Mouse (Mus musculus) MEL (cell line): Measurements from ENCODE around the gene Cdk1.

Experiments
- CHD1 ChIP-seq: IDR thresholded peaks from 2 replicates; pipeline ENCODE4 v1.6.1; 2012; ENCODE audit warnings: low read depth, mild to moderate bottlenecking, inconsistent platforms, low read length, improper control_type of control experiment
- CHD2 ChIP-seq: IDR thresholded peaks from 2 replicates; pipeline ENCODE4 v1.6.1; 2011; ENCODE audit warnings: low read length, improper control_type of control experiment
- CTCF ChIP-seq, 3 experiments: IDR thresholded peaks in 2 of 3; conservative IDR thresholded peaks in 1 of 3; 2 replicates each; pipeline ENCODE4 v1.5.1; 2011 to 2012; ENCODE audit warnings: low read length in 3 of 3, low read depth in 2 of 3, mild to moderate bottlenecking in 2 of 3, improper control_type of control experiment in 1 of 3, inconsistent platforms in 1 of 3, mixed read lengths in 1 of 3, moderate library complexity in 1 of 3; ENCODE audit not compliant: control insufficient read depth in 1 of 3, insufficient read depth in 1 of 3, poor library complexity in 1 of 3, severe bottlenecking in 1 of 3
- EP300 ChIP-seq, 2 experiments: IDR thresholded peaks; 2 replicates each; pipeline ENCODE4 v1.6.1; 2011; ENCODE audit warnings: improper control_type of control experiment in 2 of 2, low read length in 2 of 2, low read depth in 1 of 2, mild to moderate bottlenecking in 1 of 2
- GABPA ChIP-seq: IDR thresholded peaks from 2 replicates; pipeline ENCODE4 v1.6.1; 2012; ENCODE audit warnings: low read depth, mild to moderate bottlenecking, inconsistent platforms, low read length, improper control_type of control experiment, moderate library complexity
- GATA1 ChIP-seq: IDR thresholded peaks from 2 replicates; pipeline ENCODE4 v1.6.1; 2011; ENCODE audit warnings: low read depth, low read length, improper control_type of control experiment
- HCFC1 ChIP-seq: IDR thresholded peaks from 2 replicates; pipeline ENCODE4 v1.6.1; 2012; ENCODE audit warnings: low read depth, mild to moderate bottlenecking, inconsistent platforms, low read length, improper control_type of control experiment, moderate library complexity
- MEF2A ChIP-seq: IDR thresholded peaks from 2 replicates; pipeline ENCODE4 v1.6.1; 2014; ENCODE audit warnings: low read depth, mild to moderate bottlenecking, inconsistent platforms, low read length, improper control_type of control experiment; ENCODE audit not compliant: poor library complexity, insufficient replicate concordance, severe bottlenecking; ENCODE audit errors: extremely low read depth
- MYB ChIP-seq: IDR thresholded peaks from 2 replicates; pipeline ENCODE4 v1.6.1; 2011; ENCODE audit warnings: mild to moderate bottlenecking, low read depth, low read length, improper control_type of control experiment
- POLR2A ChIP-seq, 2 experiments: IDR thresholded peaks; 2 replicates each; pipeline ENCODE4 v1.6.1; 2011 to 2012; ENCODE audit warnings: low read length in 2 of 2, mild to moderate bottlenecking in 2 of 2, control low read depth in 1 of 2, improper control_type of control experiment in 1 of 2, low read depth in 1 of 2, moderate library complexity in 1 of 2; ENCODE audit not compliant: control insufficient read depth in 1 of 2, insufficient read depth in 1 of 2, poor library complexity in 1 of 2
- POLR2AphosphoS2 ChIP-seq: IDR thresholded peaks from 2 replicates; pipeline ENCODE4 v1.6.1; 2011; ENCODE audit warnings: low read length, improper control_type of control experiment
- POLR2AphosphoS5 ChIP-seq: IDR thresholded peaks from 2 replicates; pipeline ENCODE4 v1.6.1; 2012; ENCODE audit warnings: low read depth, borderline replicate concordance, mild to moderate bottlenecking, inconsistent platforms, low read length, moderate library complexity, mixed read lengths
- RAD21 ChIP-seq: IDR thresholded peaks from 2 replicates; pipeline ENCODE4 v1.6.1; 2011; ENCODE audit warnings: mild to moderate bottlenecking, low read depth, low read length, improper control_type of control experiment
- ZMIZ1 ChIP-seq: IDR thresholded peaks from 2 replicates; pipeline ENCODE4 v1.6.1; 2012; ENCODE audit warnings: low read depth, mild to moderate bottlenecking, inconsistent platforms, low read length, improper control_type of control experiment, moderate library complexity

- TF ChIP-seq CTCF (IDR thresholded peaks at IDR 0.05 in 2 of 3, conservative IDR thresholded peaks at IDR 0.05 in 1 of 3; ENCODE audit: control insufficient read depth in 1 of 3, insufficient read depth in 1 of 3, low read depth in 2 of 3, low read length in 3 of 3, poor library complexity in 1 of 3, severe bottlenecking in 1 of 3) (no peak), POLR2AphosphoS2 (no peak), MYB (no peak), ZMIZ1 (no peak), CHD2 (no peak), POLR2A (IDR thresholded peaks at IDR 0.05; ENCODE audit: control insufficient read depth in 1 of 2, insufficient read depth in 1 of 2, low read depth in 1 of 2, low read length in 2 of 2, poor library complexity in 1 of 2) (no peak), RAD21 (no peak), EP300 (IDR thresholded peaks at IDR 0.05; ENCODE audit: low read depth in 1 of 2, low read length in 2 of 2) (no peak), MEF2A (no peak), GATA1 (no peak), POLR2AphosphoS5 (no peak), CHD1 (no peak), GABPA (no peak), HCFC1 (no peak)
These were observed 25.4 kb downstream of the Cdk1 start for GRCm38 (mm10) chr10:69327362-69327761.
